Mouse (Mus musculus): ENCODE measurements around the gene Ldhb. TPM values are rescaled to one million over a fixed set of nuclear protein-coding genes. Genes with fewer than 3 reads are reported as not detected.

Ldhb gene
- 1,259 TPM for polyA plus RNA-seq (2015; fragmentation: Illumina TruSeq; extraction: RNeasy Lipid Tissue Mini Kit (QIAGEN cat#74804); ENCODE audit: low read depth, low replicate concordance)

DNA sequence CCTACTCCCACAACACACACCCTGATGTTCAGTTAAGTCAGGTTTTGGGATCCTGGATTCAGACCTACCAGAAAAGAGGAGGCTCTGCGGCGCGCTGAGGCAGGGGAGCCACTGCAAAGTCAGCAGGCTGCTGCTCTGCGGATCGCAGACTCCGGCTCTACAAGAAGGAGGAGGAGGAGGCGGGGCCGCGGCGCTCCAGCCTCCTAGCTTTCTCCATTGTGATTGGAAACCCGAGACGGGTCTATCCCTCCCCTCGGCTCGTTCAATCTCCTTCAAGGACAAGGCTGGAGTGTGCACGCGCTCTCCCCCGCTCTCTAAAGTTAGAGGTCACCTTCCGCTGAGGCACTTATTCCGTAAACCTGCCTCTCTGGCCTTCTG lies at the start of gene Ldhb:
Ldhb (minus strand) TSS at position 173 of the 378 bp plus-strand sequence.

DNA sequence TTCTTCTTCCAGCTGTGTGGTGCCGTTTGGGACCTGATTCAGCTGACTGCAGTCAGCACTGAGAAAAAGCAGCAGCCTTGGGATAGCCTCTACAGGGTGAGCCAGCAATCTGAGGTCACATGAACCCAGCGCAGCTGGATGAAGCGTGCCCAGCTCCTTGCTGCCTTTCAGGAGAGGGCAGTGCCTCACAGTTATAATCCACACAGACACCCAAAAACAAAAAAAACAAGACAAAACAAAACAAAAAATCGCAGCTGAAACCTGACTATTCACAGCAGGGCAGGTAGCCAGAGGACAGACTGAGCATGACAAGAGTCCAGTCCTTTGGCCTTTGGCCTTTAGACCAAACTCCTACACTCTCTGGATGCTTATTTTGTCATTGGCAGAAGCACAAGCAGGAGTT lies 35.0 kb downstream of the Ldhb start, which contains the start of gene Gys2:
Gys2 (minus strand) TSS at position 309 of the 403 bp plus-strand sequence.

Other genes starting within 250 kb of the Ldhb start
- gene Iapp, start 209.5 kb downstream of the Ldhb start, polyA plus RNA-seq (2015; fragmentation: Illumina TruSeq; extraction: RNeasy Lipid Tissue Mini Kit (QIAGEN cat#74804); ENCODE audit: low read depth, low replicate concordance) = not detected
- 0.18 TPM for gene Slco1a5, start 185.0 kb downstream of the Ldhb start, polyA plus RNA-seq (2015; fragmentation: Illumina TruSeq; extraction: RNeasy Lipid Tissue Mini Kit (QIAGEN cat#74804); ENCODE audit: low read depth, low replicate concordance)
- 14.1 TPM for gene Pyroxd1, start 162.3 kb downstream of the Ldhb start, polyA plus RNA-seq (2015; fragmentation: Illumina TruSeq; extraction: RNeasy Lipid Tissue Mini Kit (QIAGEN cat#74804); ENCODE audit: low read depth, low replicate concordance)
- 20.0 TPM for gene Recql, start 120.9 kb downstream of the Ldhb start, polyA plus RNA-seq (2015; fragmentation: Illumina TruSeq; extraction: RNeasy Lipid Tissue Mini Kit (QIAGEN cat#74804); ENCODE audit: low read depth, low replicate concordance)
- 31.3 TPM for gene Golt1b, start 120.7 kb downstream of the Ldhb start, polyA plus RNA-seq (2015; fragmentation: Illumina TruSeq; extraction: RNeasy Lipid Tissue Mini Kit (QIAGEN cat#74804); ENCODE audit: low read depth, low replicate concordance)
- gene Spx, start 94.5 kb downstream of the Ldhb start, polyA plus RNA-seq (2015; fragmentation: Illumina TruSeq; extraction: RNeasy Lipid Tissue Mini Kit (QIAGEN cat#74804); ENCODE audit: low read depth, low replicate concordance) = 3.8 TPM
- gene Gys2, start 34.8 kb downstream of the Ldhb start, polyA plus RNA-seq (2015; fragmentation: Illumina TruSeq; extraction: RNeasy Lipid Tissue Mini Kit (QIAGEN cat#74804); ENCODE audit: low read depth, low replicate concordance) = 0.27 TPM
- gene Kcnj8, start 63.7 kb upstream of the Ldhb start, polyA plus RNA-seq (2015; fragmentation: Illumina TruSeq; extraction: RNeasy Lipid Tissue Mini Kit (QIAGEN cat#74804); ENCODE audit: low read depth, low replicate concordance) = 5.0 TPM
- 3.3 TPM for gene Abcc9, start 194.4 kb upstream of the Ldhb start, polyA plus RNA-seq (2015; fragmentation: Illumina TruSeq; extraction: RNeasy Lipid Tissue Mini Kit (QIAGEN cat#74804); ENCODE audit: low read depth, low replicate concordance)
- gene Cmas, start 248.7 kb upstream of the Ldhb start, polyA plus RNA-seq (2015; fragmentation: Illumina TruSeq; extraction: RNeasy Lipid Tissue Mini Kit (QIAGEN cat#74804); ENCODE audit: low read depth, low replicate concordance) = 105 TPM